Mouse (Mus musculus) urinary bladder, postnatal 36 days (tissue): ENCODE measurements at regions not wholly inside any gene's neighbourhood (a gene's known extent, or its start where the extent isn't known, plus 50 kb on each side); places are given as distances from the start of the nearest gene placed in this dataset.

Source experiments
- DNase-seq, 2 experiments: peaks; one replicate each; pipeline ENCODE4 v3.0.0; 2022; ENCODE audit warnings: low spot score in 2 of 2, mixed read lengths in 1 of 2

DNA sequence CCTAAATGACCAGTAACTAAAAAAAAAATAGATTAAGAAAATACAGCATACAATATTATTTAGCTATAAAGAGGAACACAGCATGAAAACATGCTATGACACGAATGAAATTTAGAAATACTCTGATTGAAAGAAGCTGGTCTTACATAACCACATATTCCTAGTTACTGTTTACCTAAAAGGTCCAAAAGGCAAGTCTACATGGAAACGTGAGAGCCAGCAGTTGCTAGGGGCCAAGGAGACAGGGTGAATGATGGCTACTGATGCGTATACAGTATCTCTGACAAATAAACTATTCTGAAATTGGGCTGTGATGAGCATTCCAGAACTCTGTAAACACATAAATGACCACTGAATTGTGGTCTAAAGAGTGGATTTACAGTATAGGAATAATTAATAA lies 194.5 kb upstream of the Zbtb20 start:
- DNase-seq, result no peak

- DNase-seq, result no peak
Observed at GRCm38 (mm10) chr16:42677211-42677610, 198.5 kb upstream of the Zbtb20 start.

GRCm38 (mm10) chr16:42676406-42677075 lies 199.1 kb upstream of the Zbtb20 start:
- DNase-seq, result no peak

- DNase-seq, result no peak
Observed at GRCm38 (mm10) chr16:42675031-42675430, 200.7 kb upstream of the Zbtb20 start.

GRCm38 (mm10) chr16:42666601-42667000 lies 209.1 kb upstream of the Zbtb20 start:
- DNase-seq, result no peak

GRCm38 (mm10) chr16:42651904-42652732 lies 223.6 kb upstream of the Zbtb20 start:
- DNase-seq, result no peak

DNA sequence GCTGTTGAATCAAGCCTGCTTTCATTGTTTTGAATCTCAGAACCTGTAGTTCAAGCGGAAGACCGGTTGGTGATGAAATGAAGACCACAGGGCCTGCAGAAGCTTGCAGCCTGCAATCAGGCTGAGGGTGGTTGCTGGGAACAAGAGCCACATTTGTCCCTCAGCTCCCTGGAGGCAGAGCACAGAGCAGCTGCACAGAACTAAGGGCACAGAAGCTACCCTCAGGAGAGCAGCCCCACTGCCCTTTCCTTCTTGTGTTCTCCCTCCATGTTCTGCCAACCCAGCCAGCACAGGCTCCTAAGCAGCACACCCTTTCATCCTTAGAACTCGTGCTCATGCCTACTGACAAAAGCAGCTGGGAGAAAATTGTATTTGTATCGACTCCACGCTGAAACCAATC lies 225.9 kb upstream of the Zbtb20 start:
- DNase-seq, result no peak

DNA sequence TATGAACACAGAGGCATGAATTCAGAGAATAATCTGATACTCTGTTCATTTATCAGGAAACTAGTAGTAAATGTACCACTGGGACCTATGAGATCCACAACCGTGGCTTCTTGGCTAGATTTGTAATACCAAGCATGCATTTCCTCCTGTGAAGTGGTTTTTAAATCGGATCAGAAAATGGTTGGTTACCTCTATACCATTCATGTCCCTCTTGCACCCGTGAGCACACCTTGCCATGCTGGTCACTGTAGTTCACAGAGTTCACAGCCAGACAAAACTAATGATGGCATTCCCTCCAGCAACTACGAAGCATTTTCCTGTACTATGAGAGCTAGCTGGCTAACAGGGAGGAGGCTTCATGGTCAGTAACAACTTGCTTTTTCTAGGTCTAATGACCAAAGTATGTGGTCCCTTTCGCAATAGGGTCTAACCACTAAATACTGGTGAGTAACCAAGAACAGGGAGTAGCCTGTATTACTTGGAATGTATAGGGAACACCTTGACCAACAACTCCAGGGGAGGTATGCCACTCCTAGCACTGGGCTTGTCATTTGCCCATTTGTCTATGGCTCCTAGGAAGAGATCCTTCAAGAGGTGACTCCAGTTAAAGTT lies 227.0 kb upstream of the Zbtb20 start:
- DNase-seq, result no peak

DNA sequence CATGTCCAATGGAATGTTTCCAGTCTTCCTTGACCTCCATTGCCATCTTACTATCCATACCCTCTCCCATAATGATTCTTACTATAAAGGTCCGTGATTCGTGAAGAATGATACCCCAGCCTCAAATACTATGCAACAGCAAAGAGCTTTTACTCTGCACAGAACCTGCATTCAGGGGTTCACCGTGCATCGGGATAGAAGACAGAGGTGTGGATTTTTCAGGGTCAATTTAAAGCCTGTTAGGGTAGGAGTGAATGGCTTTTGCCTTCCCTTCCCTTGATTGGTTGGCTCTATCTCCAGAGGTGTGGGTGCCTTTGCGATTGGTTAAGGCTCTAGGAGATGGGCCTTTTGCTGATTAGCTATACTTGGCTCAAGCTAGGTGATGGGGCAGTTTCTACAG lies 227.9 kb upstream of the Zbtb20 start:
- no peak for DNase-seq

DNA sequence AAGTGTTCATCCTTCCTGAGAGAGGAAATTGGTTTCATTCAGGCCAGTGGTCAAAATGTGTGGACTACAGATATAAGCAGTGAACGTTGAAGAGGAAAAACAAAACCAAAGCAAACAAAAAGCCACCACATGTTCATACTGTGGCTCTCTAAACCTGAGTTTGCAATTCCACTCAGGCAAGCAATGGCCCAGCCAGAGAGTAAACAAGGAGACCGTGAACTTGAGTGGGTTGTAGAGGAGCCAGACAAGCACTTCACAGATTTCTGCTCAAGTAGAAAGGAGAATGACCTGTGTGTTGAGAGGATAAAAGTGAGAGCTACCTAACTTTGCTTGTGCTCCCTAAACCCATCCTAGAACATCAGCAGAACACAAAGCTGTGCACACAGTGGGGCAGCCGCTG lies 239.9 kb upstream of the Zbtb20 start:
- DNase-seq, result no peak

GRCm38 (mm10) chr16:42627675-42628074 lies 248.0 kb upstream of the Zbtb20 start:
- no peak for DNase-seq

- DNase-seq, result no peak
Observed at GRCm38 (mm10) chr16:42615920-42616319, 259.8 kb upstream of the Zbtb20 start.

- DNase-seq, result no peak
Observed at GRCm38 (mm10) chr16:42612011-42612410, 263.7 kb upstream of the Zbtb20 start.

- DNase-seq, result no peak
Observed at GRCm38 (mm10) chr16:42608336-42608735, 267.3 kb upstream of the Zbtb20 start.

- no peak for DNase-seq
Observed at GRCm38 (mm10) chr16:42592321-42592720, 251.9 kb upstream of the Gap43 start.

DNA sequence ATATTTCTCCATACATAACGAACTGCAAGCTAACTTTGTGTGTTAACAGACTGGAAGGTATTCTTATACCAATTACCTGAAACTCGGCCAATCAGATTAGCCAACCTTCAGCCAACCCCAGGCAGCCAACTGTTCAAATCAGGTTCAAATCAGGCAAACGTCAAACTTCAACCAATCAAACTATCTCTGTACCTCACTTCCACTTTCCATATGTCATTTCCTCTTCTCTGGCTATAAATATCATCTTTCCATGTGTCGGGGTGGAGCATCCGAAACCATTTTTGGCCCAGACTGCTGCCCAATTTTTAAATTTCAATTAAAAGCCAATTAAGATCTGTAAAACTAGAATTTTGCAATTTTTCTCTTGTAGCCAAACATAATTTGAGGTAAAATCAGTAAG lies 251.1 kb upstream of the Gap43 start:
- DNase-seq, result no peak

- DNase-seq, result no peak
Observed at GRCm38 (mm10) chr16:42586196-42586595, 245.7 kb upstream of the Gap43 start.

DNA sequence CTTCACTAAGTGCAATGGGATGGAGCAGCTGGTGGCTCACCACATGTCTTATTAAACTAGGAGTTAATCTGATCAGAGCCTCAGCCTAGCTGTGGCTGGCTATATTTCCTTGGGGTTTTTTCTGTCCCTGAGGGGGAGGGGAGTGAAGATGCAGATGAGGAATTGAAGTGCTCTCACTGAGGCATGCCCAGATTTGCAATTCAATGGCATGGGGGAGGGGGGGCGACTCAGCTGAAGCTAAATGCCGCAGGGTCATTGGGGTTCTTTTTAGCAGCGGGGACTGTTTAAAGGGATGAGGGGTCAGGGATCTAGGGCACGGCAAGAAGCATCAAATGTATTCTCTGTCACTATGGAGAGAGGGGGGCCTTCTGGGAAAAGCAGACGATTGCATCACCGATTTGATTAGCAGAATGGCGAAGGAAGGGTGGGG lies 235.1 kb upstream of the Gap43 start:
- no peak for DNase-seq

GRCm38 (mm10) chr16:42574978-42575377 lies 234.5 kb upstream of the Gap43 start:
- no peak for DNase-seq

DNA sequence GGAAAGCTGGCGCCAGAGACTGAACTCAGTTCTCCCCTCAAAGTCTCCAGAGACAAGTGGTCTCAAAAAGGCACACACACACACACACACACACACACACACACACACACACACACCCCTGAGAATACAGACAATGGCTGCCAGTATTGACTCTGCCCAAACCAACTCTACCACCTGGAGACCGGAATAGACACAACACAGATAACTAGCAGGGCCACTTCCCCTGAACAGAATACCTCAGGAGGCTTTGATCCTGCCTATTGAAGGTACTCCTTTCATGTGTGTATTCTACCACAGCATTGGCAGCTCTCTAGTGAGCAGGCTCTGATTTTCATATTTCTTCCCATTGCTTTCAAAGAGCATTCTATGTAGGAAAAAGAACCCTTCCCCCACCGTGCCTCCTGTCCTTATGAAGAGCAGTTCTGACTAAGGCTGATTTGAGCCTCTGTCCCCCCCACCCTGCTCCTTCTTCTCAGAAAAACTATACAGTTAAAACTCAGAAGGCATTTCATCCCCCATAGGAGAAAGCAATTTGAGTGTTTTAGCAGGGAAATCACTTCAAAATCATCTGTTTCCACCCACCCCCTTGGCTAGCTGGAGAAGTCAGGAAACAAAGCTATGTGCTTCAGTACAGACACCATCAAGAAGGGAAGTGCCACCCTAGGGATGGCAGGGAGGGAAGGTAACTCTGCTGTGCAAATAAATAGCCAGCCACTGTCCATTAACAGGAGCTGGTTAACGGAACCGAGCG lies 230.0 kb upstream of the Gap43 start:
- DNase-seq, result no peak

DNA sequence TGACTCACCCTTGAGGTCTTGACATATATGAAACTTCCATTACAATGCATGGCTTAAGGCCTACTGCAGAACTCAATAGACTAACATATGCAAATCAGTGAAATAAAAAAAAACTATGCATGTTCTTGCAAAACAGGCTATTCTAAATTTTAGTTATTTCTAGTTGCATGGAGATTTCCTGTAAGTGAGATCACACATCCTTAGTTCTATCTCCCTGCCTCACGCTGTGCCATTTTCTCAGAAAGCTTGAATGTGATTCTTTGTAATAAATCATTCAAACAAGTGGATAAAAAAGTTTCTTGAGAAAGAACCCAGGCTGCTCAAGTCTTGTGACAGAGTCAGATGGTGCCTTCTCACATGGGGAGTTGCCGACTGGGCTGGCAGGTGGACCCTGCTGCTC lies 228.9 kb upstream of the Gap43 start:
- DNase-seq, result no peak

GRCm38 (mm10) chr16:42549591-42549990 lies 209.1 kb upstream of the Gap43 start:
- no peak for DNase-seq
